Mouse (Mus musculus) brain, embryonic 14.5 days (tissue): ENCODE data around the gene Celf2.

Experiments used
- CTCF ChIP-seq: fragments of 200-500 bp; IDR thresholded peaks from 2 replicates; pipeline ENCODE4 v1.5.1; 2012; ENCODE audit warnings: inconsistent platforms, mild to moderate bottlenecking, moderate library complexity, borderline replicate concordance; ENCODE audit not compliant: insufficient read depth, insufficient read length; ENCODE audit errors: extremely low read depth
- POLR2A ChIP-seq: fragments of 200-500 bp; IDR thresholded peaks from 2 replicates; pipeline ENCODE4 v1.6.1; 2012; ENCODE audit warnings: mild to moderate bottlenecking, inconsistent platforms, borderline replicate concordance; ENCODE audit not compliant: poor library complexity, insufficient read depth, insufficient read length, severe bottlenecking; ENCODE audit errors: extremely low read depth

DNA sequence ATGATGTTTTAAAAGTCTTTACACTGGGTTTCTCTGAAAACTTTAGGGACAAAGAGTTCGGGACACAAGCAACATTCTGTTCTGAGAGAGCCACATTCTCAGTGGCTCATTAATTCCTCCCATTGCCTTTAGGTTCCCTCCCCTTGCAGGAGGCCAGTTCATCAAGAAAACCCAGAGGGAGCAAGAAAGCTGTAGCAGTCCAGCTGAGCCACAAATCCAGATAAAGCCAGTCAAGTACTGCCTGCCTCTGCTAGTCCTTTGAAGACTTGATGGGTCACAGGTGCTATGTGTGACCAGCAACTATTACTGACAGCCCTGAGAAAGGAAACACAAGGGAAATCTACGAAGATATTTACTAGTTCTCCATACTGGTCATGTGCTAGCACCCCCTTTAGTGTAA is 681.8 kb downstream of the Celf2 start:
- TF ChIP-seq POLR2A: no peak
- TF ChIP-seq CTCF: no peak
